Mouse (Mus musculus) bone marrow macrophage, adult 2 months (primary cell): ENCODE measurements around the gene Abhd8. TPM values are rescaled to one million over a fixed set of nuclear protein-coding genes. Genes with fewer than 3 reads are reported as not detected.

Experiments
- H3K27ac ChIP-seq: 2 replicates; pipeline ENCODE4 v1.5.1; 2012; ENCODE audit warnings: low read depth, low read length; ENCODE audit not compliant: insufficient read depth
- H3K4me1 ChIP-seq: 2 replicates; pipeline ENCODE4 v1.6.1; 2012; ENCODE audit warnings: low read length; ENCODE audit not compliant: control insufficient read depth, insufficient read depth
- H3K4me3 ChIP-seq: 2 replicates; pipeline ENCODE4 v1.5.1; 2012; ENCODE audit warnings: mild to moderate bottlenecking, low read length, moderate library complexity; ENCODE audit not compliant: insufficient read depth
- CTCF ChIP-seq: IDR thresholded peaks from 2 replicates; pipeline ENCODE4 v1.5.1; 2012; ENCODE audit warnings: low read depth, mild to moderate bottlenecking, low read length, moderate library complexity
- POLR2A ChIP-seq: IDR thresholded peaks from 2 replicates; pipeline ENCODE4 v1.6.1; 2012; ENCODE audit warnings: mild to moderate bottlenecking, low read depth, low read length, borderline replicate concordance
- polyA plus RNA-seq: library from polyadenylated mRNA; stranded (reverse); fragments of >200 nt; gene quantifications from 2 replicates; pipeline ENCODE4 v1.2.4, GENCODE M21; 2012; ENCODE audit not compliant: missing spikeins, insufficient read depth, insufficient read length

The Abhd8 gene
- polyA plus RNA-seq, 1 experiment, result 13.3 TPM

DNA sequence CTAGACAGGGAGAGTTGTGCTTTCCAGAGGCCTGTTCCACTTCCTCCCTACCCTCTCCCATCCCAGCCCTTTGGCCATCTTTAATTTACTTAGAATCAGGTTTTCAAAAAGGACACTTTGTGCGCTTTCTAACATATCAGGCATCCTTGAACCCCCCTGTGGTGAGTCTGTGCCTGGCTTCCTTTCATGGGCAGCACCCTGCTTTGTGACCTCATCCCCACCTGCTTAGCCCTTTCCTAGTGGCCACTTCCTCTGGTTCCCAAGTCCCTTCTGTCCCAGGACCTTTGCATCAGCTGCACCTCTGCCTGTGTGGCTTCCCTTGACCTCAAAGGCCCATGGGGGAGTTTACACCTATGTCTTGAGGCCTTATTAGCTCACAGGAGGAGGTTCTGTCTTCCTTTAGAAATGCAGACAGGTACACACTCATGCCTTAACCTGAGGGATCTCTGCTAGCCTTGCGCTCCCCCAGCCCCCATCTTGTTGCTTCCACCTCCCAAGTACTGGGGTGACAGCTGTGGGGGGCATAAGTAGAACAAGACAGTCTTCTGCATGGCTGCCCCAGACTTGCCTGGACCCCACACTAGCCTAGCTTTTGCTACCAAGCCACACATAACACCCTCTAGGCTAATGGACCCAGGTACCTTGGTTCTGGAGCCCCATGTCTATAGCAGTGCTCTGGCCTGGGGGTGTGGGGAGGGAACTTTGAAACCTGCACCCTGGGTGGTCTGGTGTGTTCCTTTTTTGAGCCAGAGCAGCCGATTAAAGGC lies 6.9 kb upstream of the Abhd8 start:
- Histone ChIP-seq H3K27ac (no peak overlapping the region), H3K4me3 (peak overlapping the region; percentile 70), H3K4me1 (peaks cover 13% of the 10 kb centered on the region)
- TF ChIP-seq CTCF (no peak), POLR2A (no peak)

DNA sequence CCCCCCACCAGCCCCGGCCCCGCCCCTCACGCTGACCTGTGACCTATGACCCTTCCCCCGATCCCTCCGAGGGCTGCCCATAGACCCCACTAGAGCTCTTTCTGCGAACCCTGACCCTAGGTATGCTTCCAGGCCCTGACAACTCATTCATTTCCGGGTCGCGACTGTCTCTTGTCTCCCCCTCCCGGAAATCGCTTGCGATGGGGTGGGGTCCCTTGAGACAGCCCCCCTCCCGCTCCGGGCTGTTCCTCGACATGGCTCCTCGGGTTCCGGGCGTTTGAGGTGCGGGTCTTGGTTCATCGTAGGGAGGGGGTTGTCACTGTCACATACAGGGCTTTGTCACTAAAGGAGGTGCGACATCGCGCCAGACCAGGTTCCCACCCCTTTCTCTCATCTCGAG lies 6.0 kb upstream of the Abhd8 start:
- Histone ChIP-seq H3K4me3 (peak overlapping the region; percentile 70), H3K4me1 (peaks cover 13% of the 10 kb centered on the region), H3K27ac (no peak overlapping the region)
- TF ChIP-seq POLR2A (no peak), CTCF (no peak)

GRCm38 (mm10) chr8:71468916-71469315 lies 5.5 kb upstream of the Abhd8 start, which contains the start of gene Dda1:
TSS of gene Dda1 (plus strand) at chr8:71469199.
- Histone ChIP-seq H3K27ac (no peak within 1 kb of the TSS), H3K4me1 (peaks cover 15% of the 10 kb centered on the region), H3K4me3 (peak within 1 kb of the TSS; percentile 70)
- TF ChIP-seq POLR2A (no peak), CTCF (no peak)

GRCm38 (mm10) chr8:71468001-71468400 lies 4.5 kb upstream of the Abhd8 start:
- TF ChIP-seq CTCF (no peak), POLR2A (no peak)
- peaks cover 16% of the 10 kb centered on the region for H3K4me1 ChIP-seq
- no peak overlapping the region for H3K27ac ChIP-seq
- H3K4me3 ChIP-seq, result no peak overlapping the region

- Histone ChIP-seq H3K4me1 (peaks cover 20% of the 10 kb centered on the region), H3K4me3 (no peak overlapping the region), H3K27ac (no peak overlapping the region)
- TF ChIP-seq CTCF (no peak), POLR2A (no peak)
Observed at GRCm38 (mm10) chr8:71467201-71467600, 3.7 kb upstream of the Abhd8 start.

DNA sequence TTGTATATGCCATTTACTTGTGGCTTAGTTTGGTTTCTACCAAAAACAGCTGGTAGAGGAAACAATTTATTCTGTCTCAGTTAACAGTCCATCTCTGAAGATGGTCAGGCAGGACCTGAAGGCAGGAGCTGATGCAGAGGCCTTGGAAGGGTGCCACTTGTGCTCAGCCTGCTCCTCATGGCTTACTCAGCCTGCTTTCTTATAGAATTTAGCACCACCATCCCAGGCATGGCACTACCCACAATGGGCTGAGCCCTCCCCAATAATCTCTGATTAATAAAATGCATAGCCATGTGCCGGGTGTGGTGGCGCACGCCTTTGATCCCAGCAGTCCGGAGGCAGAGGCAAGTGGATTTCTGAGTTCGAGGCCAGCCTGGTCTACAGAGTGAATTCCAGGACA lies 2.7 kb upstream of the Abhd8 start:
- no peak for TF ChIP-seq POLR2A
- no peak for TF ChIP-seq CTCF
- H3K27ac ChIP-seq, result no peak overlapping the region
- H3K4me3 ChIP-seq, result no peak overlapping the region
- peaks cover 20% of the 10 kb centered on the region for H3K4me1 ChIP-seq

- Histone ChIP-seq H3K27ac (no peak overlapping the region), H3K4me3 (peak overlapping the region; percentile 83), H3K4me1 (peaks cover 20% of the 10 kb centered on the region)
- TF ChIP-seq POLR2A, result no peak
- no peak for TF ChIP-seq CTCF
Observed at GRCm38 (mm10) chr8:71465733-71466132, 2.3 kb upstream of the Abhd8 start.

- TF ChIP-seq POLR2A (no peak), CTCF (0 out of 2 replicates have a peak, but pooled peaks have one; percentile 2)
- Histone ChIP-seq H3K27ac (peak within 1 kb of the TSS; percentile 45), H3K4me1 (peaks cover 13% of the 10 kb centered on the region), H3K4me3 (peak within 1 kb of the TSS; percentile 83)
Observed at GRCm38 (mm10) chr8:71464513-71465500, 1.4 kb upstream of the Abhd8 start, which contains the start of gene Mrpl34. TSS of gene Mrpl34 (plus strand) at chr8:71464959.

DNA sequence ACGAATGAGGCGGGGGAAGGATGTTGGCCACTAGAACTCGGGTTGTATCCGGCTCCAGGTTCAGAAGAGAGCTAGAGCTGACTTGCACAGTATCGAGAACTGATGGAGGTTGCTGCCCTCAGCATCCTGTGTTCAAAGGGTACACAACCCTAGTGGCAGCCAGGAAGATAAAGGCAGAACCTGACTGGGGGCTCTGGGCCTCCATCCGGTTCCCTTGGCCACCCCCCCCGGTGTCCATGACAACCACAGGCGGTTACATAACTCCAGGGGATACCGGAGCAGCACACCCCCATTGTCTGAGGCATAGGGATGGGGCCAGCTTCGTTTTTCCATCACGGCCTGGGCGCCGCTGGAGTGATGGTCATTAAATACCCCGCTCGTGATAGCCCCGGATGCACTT lies 669 bp downstream of the Abhd8 start:
- H3K27ac ChIP-seq, result no peak overlapping the region
- peaks cover 12% of the 10 kb centered on the region for H3K4me1 ChIP-seq
- H3K4me3 ChIP-seq, result peak overlapping the region; percentile 73
- TF ChIP-seq POLR2A (no peak), CTCF (no peak)

GRCm38 (mm10) chr8:71462191-71462590 lies 1.3 kb downstream of the Abhd8 start:
- no peak overlapping the region for H3K27ac ChIP-seq
- H3K4me1 ChIP-seq, result peaks cover 12% of the 10 kb centered on the region
- H3K4me3 ChIP-seq, result no peak overlapping the region

More at GRCm38 (mm10) chr8:71462191-71462590, 1.3 kb downstream of the Abhd8 start:
- TF ChIP-seq CTCF, result no peak
